Mouse (Mus musculus): ENCODE data around the gene Cx3cr1.

DNA sequence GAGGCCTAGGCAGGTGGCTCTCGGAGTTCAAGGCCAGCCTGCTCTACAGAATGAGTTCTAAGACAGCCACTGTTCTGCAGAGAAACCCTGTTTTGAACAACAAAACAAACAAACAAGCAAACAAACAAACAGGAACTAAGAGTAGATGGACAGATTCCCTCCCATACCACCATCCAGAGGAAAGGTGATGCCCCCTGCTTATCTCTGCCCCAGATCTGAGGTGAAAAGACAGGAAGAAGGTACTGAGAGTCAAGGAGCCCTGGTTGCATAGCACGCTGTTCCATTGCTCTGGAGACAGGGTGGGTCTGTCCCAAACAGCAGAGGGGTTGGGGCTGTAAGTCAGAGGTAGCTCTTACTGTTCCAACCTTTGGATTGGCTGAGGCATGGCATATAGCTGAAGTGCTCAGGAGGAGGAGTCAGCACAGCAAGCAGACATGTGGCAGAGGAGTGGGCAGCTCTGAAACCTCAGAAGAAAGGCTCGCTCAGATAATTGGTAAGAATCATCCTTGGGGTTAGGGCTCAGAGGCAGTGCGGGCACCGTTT is 22.1 kb upstream of the Cx3cr1 start, which contains the start of gene Ccr8:
- TF ChIP-seq CTCF (IDR thresholded peaks at IDR 0.05; ENCODE audit: borderline replicate concordance, control insufficient read depth, extremely low read depth, insufficient read depth, low read length, poor library complexity): no peak
- TF ChIP-seq POLR2A (IDR thresholded peaks at IDR 0.05; ENCODE audit: control insufficient read depth, extremely low read depth, insufficient read depth, low read length, poor library complexity): no peak
